Mouse (Mus musculus): ENCODE data around the gene 1700034J05Rik. TPM values are rescaled to one million over a fixed set of nuclear protein-coding genes. Genes with fewer than 3 reads are reported as not detected.

1700034J05Rik gene
- polyA plus RNA-seq, 1 experiment from 2014 or later = 0.11 TPM

DNA sequence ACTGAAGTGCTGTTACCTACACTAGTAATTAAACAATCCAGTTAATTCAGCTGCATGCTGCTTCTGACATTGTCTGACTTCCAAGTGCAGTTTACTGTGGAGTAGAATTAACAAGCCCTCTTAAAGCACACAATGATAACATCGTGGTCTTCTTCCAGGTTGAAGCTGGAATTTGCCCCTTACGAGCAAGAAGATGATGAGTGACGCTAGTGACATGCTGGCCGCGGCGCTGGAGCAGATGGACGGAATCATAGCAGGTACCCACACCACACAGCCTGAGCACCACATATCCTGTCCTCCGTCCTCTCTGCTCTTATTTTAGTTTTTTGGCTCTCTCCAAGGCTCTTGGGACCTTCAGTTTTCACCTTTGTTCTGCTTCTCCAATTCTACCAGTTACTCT, 22.2 kb upstream of the 1700034J05Rik start:
- DNase-seq (ENCODE audit: extremely low spot score, low spot score) = no peak
- H3K27ac ChIP-seq = no peak overlapping the region
- WGBS = 92% methylated on average over 8 of the region's 8 CpGs
- H3K36me3 ChIP-seq (replicated peaks) = peaks cover 5% of the 10 kb centered on the region; the same call in 1 of the 2 replicates
- no peaks in the 10 kb centered on the region for H3K9me3 ChIP-seq
- no peaks in the 10 kb centered on the region for H3K27me3 ChIP-seq (ENCODE audit: poor library complexity, severe bottlenecking)
- H3K4me3 ChIP-seq = no peak overlapping the region
- peaks cover 49% of the 10 kb centered on the region for H3K4me1 ChIP-seq

DNA sequence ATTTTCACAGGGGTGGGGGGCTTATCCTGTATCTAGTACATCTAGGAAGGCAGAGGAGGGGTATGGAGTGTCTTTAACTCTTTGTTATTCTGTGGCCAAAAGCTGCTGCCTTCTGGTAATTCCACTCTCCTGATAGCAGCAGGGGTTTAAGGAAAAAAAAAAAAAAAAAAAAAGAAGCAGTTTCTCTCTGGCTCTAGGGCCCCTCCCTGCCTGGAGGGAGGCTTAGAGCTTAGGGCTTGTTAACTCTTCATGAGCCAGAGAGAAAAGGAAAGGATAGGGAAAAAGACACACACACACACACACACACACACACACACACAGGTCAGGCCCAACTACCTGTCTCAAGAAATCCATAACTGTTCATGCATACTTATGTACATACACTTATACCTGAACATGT, 19.6 kb upstream of the 1700034J05Rik start:
- H3K27me3 ChIP-seq (ENCODE audit: poor library complexity, severe bottlenecking) = no peaks in the 10 kb centered on the region
- H3K4me1 ChIP-seq = peaks cover 26% of the 10 kb centered on the region
- H3K27ac ChIP-seq = no peak overlapping the region
- no peak overlapping the region for H3K4me3 ChIP-seq
- H3K36me3 ChIP-seq (replicated peaks) = no peaks in the 10 kb centered on the region
- H3K9me3 ChIP-seq = no peaks in the 10 kb centered on the region
- no peak for DNase-seq (ENCODE audit: extremely low spot score, low spot score)

DNA sequence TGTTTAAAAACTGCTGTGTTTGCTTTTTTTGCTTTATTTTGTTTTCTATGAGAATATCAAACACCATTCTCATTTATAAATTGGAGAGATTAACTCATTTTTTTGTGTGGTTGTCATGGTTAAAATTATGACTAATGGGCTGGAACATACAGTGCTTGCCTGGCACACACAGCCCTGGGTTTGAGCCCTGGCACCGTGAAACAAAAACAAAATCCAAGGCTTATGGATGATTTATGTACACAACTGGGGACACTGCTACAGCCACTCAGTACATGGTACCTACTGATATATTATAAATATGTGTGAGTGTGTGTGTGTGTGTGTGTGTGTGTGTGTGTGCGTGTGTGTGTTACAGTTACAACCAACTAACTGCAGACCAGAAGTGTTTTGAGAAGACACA, 19.2 kb upstream of the 1700034J05Rik start:
- H3K9me3 ChIP-seq = no peaks in the 10 kb centered on the region
- no peaks in the 10 kb centered on the region for H3K36me3 ChIP-seq (replicated peaks)
- no peaks in the 10 kb centered on the region for H3K27me3 ChIP-seq (ENCODE audit: poor library complexity, severe bottlenecking)
- no peak overlapping the region for H3K27ac ChIP-seq
- peaks cover 26% of the 10 kb centered on the region for H3K4me1 ChIP-seq
- DNase-seq (ENCODE audit: extremely low spot score, low spot score) = no peak
- WGBS = 61% methylated on average over 2 of the region's 2 CpGs
- H3K4me3 ChIP-seq = no peak overlapping the region

DNA sequence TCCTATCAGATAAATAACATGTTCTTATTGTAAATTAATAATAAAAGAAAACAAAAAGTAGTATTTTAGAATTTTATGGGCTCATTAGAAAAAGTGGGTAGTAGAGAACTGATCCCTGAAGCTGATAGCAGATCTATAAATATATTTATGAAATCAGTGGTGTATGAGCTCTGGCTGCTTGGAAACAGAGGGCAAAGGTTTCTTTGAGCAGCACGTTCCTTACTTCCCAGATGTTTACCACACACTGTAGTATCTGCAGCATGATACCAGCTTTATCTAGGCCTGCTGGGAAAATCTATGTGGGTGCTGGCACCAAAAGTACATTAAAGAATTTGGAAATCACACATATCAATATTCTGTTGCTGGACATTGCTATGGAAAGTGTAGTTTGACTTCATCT, 18.5 kb upstream of the 1700034J05Rik start:
- Histone ChIP-seq H3K4me3 (no peak overlapping the region), H3K36me3 (replicated peaks) (no peaks in the 10 kb centered on the region), H3K27ac (no peak overlapping the region), H3K27me3 (ENCODE audit: poor library complexity, severe bottlenecking) (no peaks in the 10 kb centered on the region), H3K9me3 (no peaks in the 10 kb centered on the region), H3K4me1 (peaks cover 26% of the 10 kb centered on the region)
- no peak for DNase-seq (ENCODE audit: extremely low spot score, low spot score)
- 78% methylated on average over 1 of the region's 1 CpGs for WGBS

DNA sequence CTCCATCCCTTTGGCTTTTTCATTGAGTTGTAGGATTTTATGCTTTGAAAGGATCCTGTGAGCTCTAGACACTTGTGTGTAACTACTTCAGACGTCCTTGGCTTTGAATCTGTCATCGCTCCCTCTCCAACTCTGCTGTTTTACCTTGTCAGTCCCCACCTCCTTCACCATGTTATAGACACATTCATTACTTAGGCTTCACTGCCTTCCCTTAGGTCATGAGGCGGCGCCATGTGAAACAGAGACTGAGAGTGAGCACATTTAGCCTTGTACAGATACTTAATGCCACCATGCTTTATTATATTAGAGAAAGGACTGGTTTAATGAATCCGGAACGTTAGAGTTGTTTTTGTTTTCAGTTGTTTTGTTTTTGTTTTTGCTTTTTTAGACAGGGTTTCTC, 17.8 kb upstream of the 1700034J05Rik start:
- Histone ChIP-seq H3K9me3 (no peaks in the 10 kb centered on the region), H3K4me3 (no peak overlapping the region), H3K36me3 (replicated peaks) (no peaks in the 10 kb centered on the region), H3K27me3 (ENCODE audit: poor library complexity, severe bottlenecking) (no peaks in the 10 kb centered on the region), H3K27ac (0 out of 2 replicates have a peak overlapping the region, but pooled peaks have one; percentile 31), H3K4me1 (peaks cover 26% of the 10 kb centered on the region)
- WGBS = 52% methylated on average over 6 of the region's 6 CpGs
- DNase-seq (ENCODE audit: extremely low spot score, low spot score) = no peak

DNA sequence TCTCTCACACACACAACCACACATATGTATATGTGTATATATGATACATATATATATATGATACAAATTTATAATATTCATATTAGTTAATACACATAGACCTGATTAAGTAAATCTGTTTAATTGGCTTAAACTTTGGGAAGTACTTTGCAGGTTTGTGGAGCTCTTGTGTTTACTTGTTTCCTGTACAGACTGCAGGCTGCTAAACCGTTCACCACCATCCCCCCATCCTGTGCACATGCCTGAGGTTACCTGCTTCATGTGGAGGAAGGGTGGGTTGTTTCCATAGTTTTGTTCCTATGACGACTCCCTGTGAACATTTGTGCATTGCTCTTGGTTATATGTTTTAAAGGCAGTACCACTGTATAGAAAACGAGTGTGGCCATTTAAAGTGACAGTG, 17.1 kb upstream of the 1700034J05Rik start:
- Histone ChIP-seq H3K9me3 (no peaks in the 10 kb centered on the region), H3K27ac (no peak overlapping the region), H3K36me3 (replicated peaks) (no peaks in the 10 kb centered on the region), H3K4me1 (peaks cover 26% of the 10 kb centered on the region), H3K27me3 (ENCODE audit: poor library complexity, severe bottlenecking) (no peaks in the 10 kb centered on the region), H3K4me3 (no peak overlapping the region)
- WGBS = 70% methylated on average over 3 of the region's 3 CpGs
- DNase-seq (ENCODE audit: extremely low spot score, low spot score) = no peak

DNA sequence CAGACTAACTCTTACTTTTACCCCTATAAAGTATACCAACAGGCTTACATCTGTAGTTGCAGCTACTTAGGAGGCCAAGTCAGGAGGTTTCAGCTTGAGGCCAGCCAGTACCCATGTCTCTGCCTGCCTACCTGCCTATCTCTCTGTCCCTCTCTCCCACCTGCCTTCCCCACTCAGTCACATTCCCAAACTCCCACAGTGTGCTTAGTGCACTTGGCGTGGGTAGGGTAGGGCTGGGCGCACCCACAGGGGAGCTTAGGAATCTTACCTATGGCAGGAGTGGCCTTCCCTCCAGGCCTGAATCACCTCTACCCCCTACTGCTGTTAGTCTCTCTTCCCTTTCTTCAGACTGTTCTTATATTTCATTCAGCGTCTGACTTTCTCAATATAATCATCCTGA, 16.6 kb upstream of the 1700034J05Rik start:
- Histone ChIP-seq H3K9me3 (no peaks in the 10 kb centered on the region), H3K4me1 (peaks cover 26% of the 10 kb centered on the region), H3K36me3 (replicated peaks) (no peaks in the 10 kb centered on the region), H3K27ac (no peak overlapping the region), H3K4me3 (no peak overlapping the region), H3K27me3 (ENCODE audit: poor library complexity, severe bottlenecking) (no peaks in the 10 kb centered on the region)
- 64% methylated on average over 3 of the region's 3 CpGs for WGBS
- DNase-seq (ENCODE audit: extremely low spot score, low spot score) = no peak

DNA sequence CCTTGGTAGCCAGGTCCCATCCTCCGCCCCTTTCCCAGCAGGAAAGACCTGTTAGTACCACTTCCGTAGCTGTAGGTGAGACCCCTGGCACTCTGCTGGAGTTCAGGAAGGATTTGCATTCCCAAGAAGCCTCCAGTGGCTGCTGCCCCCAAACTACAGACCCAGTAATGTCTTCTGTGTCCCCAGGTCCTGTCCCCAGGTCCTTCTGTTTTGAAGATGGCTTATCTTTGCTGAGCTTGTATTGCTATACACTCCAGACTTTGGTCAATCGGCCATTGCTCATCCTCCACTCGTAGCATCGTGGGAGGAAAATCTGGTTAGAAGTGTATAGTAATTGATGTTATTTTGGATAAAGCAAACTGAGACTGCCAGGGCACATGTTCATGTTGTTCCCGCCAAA, 13.6 kb upstream of the 1700034J05Rik start:
- 74% methylated on average over 6 of the region's 6 CpGs for WGBS
- Histone ChIP-seq H3K9me3 (no peaks in the 10 kb centered on the region), H3K27me3 (ENCODE audit: poor library complexity, severe bottlenecking) (no peaks in the 10 kb centered on the region), H3K4me1 (peaks cover 14% of the 10 kb centered on the region), H3K4me3 (no peak overlapping the region), H3K36me3 (replicated peaks) (no peaks in the 10 kb centered on the region), H3K27ac (no peak overlapping the region)
- no peak for DNase-seq (ENCODE audit: extremely low spot score, low spot score)

DNA sequence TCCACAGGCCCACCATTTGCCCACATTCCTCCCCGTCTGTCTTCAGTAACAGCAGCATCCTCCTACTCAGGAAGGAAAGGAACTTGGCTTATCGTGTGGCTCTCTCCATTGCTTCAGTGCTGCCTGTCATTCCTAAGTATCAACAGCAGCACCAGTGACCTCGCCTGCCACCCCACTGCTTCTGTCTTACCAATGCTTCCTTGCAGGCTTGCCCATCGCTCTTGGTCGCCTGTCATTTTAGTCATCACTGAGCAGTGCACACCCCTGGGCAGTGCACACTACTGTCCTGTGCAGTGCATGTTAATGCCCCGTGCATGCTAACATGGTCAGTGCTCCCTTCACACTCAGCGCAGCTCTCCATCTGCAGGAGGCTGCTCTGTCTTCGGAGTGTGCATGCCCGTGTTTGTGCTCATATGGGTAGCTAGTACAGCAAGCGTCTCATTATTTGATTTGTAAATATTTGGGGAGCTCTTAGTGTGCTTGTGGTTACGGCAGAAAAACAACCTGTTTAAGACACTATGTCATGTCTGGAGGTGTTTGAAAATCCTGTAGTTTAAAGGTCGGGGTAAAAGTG, 12.3 kb upstream of the 1700034J05Rik start:
- Histone ChIP-seq H3K36me3 (replicated peaks) (no peaks in the 10 kb centered on the region), H3K27me3 (ENCODE audit: poor library complexity, severe bottlenecking) (no peaks in the 10 kb centered on the region), H3K27ac (no peak overlapping the region), H3K4me1 (peaks cover 2% of the 10 kb centered on the region), H3K9me3 (no peaks in the 10 kb centered on the region), H3K4me3 (no peak overlapping the region)
- no peak for DNase-seq (ENCODE audit: extremely low spot score, low spot score)
- 81% methylated on average over 12 of the region's 12 CpGs for WGBS

DNA sequence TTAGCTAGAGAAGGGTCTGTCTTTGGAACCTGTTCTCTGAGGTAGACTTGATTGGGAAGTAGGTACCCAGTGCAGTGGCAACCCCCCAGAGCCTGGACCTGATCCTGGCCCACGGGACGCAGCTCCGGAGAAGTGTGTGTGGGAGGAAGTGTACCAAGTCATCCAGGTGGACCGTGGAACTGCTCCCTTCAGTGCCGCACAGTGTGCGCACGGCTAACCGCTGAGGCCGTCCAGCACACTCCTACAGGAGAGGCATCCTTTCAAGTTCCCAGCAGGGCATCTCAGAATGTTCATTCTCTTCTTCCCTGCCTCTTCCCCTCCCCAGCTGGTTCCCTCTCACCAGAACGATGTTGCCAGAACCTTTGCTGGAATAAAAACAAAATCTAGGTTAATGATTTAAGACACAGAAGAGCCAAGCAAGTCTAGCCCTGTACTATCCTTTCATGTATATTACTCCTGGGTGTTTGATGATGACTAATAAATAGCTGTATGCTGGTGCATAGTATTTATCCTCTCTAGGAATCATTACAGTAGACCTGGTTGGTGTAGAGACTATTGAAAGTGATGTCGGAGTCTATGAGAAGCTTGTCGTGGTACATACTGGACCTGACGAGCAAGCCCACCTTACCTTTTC, 11.0 kb upstream of the 1700034J05Rik start:
- Histone ChIP-seq H3K4me1 (no peaks in the 10 kb centered on the region; the same call in 1 of the 2 replicates), H3K27ac (no peak overlapping the region), H3K4me3 (no peak overlapping the region), H3K36me3 (replicated peaks) (no peaks in the 10 kb centered on the region), H3K9me3 (no peaks in the 10 kb centered on the region), H3K27me3 (ENCODE audit: poor library complexity, severe bottlenecking) (no peaks in the 10 kb centered on the region)
- DNase-seq (ENCODE audit: extremely low spot score, low spot score) = no peak
- WGBS = 86% methylated on average over 13 of the region's 13 CpGs

DNA sequence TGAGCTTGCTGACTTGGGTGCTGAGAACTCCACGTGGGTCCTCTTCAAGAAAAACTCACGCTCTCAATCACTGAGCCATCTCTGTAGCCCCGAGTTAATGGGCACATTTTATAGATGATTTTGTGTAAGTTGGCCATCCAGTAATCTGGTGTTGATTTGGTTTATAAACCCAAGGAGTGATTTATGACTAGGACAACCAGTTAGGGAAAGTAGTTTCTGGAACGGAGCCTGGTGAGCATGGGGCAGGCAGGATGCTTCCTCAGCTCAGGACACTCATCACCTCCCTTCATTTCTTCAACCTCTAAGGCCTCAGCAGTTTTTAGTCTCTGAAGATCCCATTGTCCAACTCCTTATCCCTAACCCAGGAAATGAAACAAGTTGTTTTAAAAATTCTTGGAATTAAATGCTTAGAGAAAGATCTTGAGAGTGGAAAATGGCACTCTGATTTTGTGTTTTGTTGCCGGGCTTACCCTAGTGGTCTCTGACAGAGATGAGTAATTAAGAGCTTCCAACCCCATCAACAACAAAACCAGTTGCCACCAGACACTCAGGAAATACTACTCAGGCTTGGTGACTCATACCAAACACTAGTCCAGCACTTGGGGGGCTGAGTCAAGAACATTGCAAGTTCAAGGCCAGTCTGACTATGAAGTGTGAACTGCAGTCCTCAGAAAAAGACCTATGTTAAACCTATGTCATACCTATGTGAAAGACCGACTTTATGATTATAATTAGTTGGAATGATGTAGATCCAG, 9.4 kb upstream of the 1700034J05Rik start:
- Histone ChIP-seq H3K4me1 (no peaks in the 10 kb centered on the region; the same call in 1 of the 2 replicates), H3K27me3 (ENCODE audit: poor library complexity, severe bottlenecking) (no peaks in the 10 kb centered on the region), H3K9me3 (no peaks in the 10 kb centered on the region), H3K4me3 (no peak overlapping the region), H3K36me3 (replicated peaks) (no peaks in the 10 kb centered on the region), H3K27ac (no peak overlapping the region)
- DNase-seq (ENCODE audit: extremely low spot score, low spot score) = no peak
- WGBS = 93% methylated on average over 6 of the region's 6 CpGs

DNA sequence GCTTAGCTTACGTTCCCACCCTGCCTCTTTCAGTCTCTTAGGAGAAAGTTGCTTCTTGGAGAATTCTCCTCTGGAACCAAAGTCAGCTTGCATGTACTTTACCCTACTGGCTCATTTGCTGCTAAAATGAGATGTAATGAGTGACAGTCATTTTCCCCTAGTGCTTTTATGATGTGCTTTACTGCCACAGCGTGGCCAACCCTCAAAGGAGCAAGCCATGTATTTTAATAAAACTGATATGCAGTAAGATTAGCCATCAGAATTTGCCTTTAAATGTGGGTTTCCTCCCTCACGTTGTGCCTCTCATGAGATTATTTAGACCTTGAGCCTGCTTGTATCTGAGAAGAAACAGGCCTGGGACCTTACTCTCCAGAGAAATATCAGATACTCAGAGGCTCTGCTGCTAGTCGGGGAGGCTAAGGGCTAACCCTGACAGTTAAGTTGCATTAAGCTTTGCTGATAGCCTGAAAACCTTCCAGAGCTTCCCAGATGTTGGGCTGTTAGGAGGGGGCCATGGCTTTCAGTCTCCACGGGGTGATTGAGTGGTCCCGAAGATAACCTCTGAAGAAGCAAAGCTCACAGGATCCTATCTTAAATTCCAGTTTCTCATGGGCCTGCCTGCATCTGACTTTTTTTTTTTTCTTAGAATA, 7.7 kb upstream of the 1700034J05Rik start:
- no peak overlapping the region for H3K27ac ChIP-seq
- H3K4me3 ChIP-seq = no peak overlapping the region
- WGBS = 81% methylated on average over 6 of the region's 6 CpGs
- H3K36me3 ChIP-seq (replicated peaks) = no peaks in the 10 kb centered on the region
- no peaks in the 10 kb centered on the region for H3K9me3 ChIP-seq
- H3K27me3 ChIP-seq (ENCODE audit: poor library complexity, severe bottlenecking) = no peaks in the 10 kb centered on the region
- DNase-seq (ENCODE audit: extremely low spot score, low spot score) = no peak
- no peaks in the 10 kb centered on the region for H3K4me1 ChIP-seq

DNA sequence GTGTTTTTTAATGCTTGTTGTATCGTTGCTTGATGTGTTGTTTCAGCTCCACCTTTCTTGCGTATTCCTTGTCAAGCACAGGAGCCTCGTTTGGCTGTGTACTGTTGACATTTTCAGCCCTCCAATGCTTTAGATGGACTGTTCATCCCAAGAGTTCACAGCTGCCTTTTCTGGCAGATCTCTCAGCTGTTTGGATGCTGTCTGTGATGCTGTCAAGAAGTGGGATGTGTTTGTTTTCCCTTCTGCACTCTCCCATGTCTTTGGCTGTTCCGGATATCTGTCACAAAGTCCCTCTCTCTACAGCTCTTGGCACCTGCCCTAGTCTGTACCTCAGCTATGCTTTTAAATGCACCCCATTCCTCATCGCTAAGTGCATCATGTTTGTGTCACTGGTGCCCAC, 6.7 kb upstream of the 1700034J05Rik start:
- Histone ChIP-seq H3K9me3 (no peaks in the 10 kb centered on the region), H3K27ac (no peak overlapping the region), H3K4me3 (no peak overlapping the region), H3K36me3 (replicated peaks) (no peaks in the 10 kb centered on the region), H3K27me3 (ENCODE audit: poor library complexity, severe bottlenecking) (no peaks in the 10 kb centered on the region), H3K4me1 (peaks cover 8% of the 10 kb centered on the region)
- DNase-seq (ENCODE audit: extremely low spot score, low spot score) = no peak
- 90% methylated on average over 5 of the region's 5 CpGs for WGBS
